Mouse (Mus musculus) spleen, postnatal 10 days (tissue): ENCODE measurements at regions not wholly inside any gene's neighbourhood (a gene's known extent, or its start where the extent isn't known, plus 50 kb on each side); places are given as distances from the start of the nearest gene placed in this dataset.
A peak's percentile ranks its signal among the peaks of the same experiment; 100 is the strongest.

Experiments
- DNase-seq, 2 experiments: peaks; one replicate each; pipeline ENCODE4 v3.0.0; 2021 to 2022; ENCODE audit warnings: low spot score in 2 of 2

- DNase-seq, result no peak
Measured at GRCm38 (mm10) chr15:36427334-36427733, 580.2 kb downstream of the Zfp706 start.

GRCm38 (mm10) chr15:36425902-36426301 lies 581.7 kb downstream of the Zfp706 start:
- no peak for DNase-seq

GRCm38 (mm10) chr15:36424047-36424446 lies 583.5 kb downstream of the Zfp706 start:
- DNase-seq, result no peak

- no peak for DNase-seq
Measured at GRCm38 (mm10) chr15:36422781-36423180, 584.8 kb downstream of the Zfp706 start.

- DNase-seq, result no peak
Measured at GRCm38 (mm10) chr15:36419943-36420480, 587.6 kb downstream of the Zfp706 start.

- no peak for DNase-seq
Measured at GRCm38 (mm10) chr15:36417426-36417825, 590.1 kb downstream of the Zfp706 start.

GRCm38 (mm10) chr15:36415552-36416249 lies 591.9 kb downstream of the Zfp706 start:
- DNase-seq, result no peak

GRCm38 (mm10) chr15:36412016-36412415 lies 595.6 kb downstream of the Zfp706 start:
- DNase-seq, result no peak

- no peak for DNase-seq
Measured at GRCm38 (mm10) chr15:36405446-36405845, 602.1 kb downstream of the Zfp706 start.

GRCm38 (mm10) chr15:36403336-36404119 lies 604.0 kb downstream of the Zfp706 start:
- no peak for DNase-seq

GRCm38 (mm10) chr15:36402051-36402450 lies 605.5 kb downstream of the Zfp706 start:
- no peak for DNase-seq

GRCm38 (mm10) chr15:36400311-36400840 lies 607.2 kb downstream of the Zfp706 start:
- DNase-seq, result no peak

GRCm38 (mm10) chr15:36399355-36400012 lies 608.1 kb downstream of the Zfp706 start:
- DNase-seq, result no peak

GRCm38 (mm10) chr15:36398099-36398982 lies 609.2 kb downstream of the Zfp706 start:
- DNase-seq, result no peak

- no peak for DNase-seq
Measured at GRCm38 (mm10) chr15:36396791-36397190, 610.8 kb downstream of the Zfp706 start.

- no peak for DNase-seq
Measured at GRCm38 (mm10) chr15:36396245-36396644, 611.3 kb downstream of the Zfp706 start.

- no peak for DNase-seq
Measured at GRCm38 (mm10) chr15:36395672-36396050, 611.9 kb downstream of the Zfp706 start.

GRCm38 (mm10) chr15:36394914-36395671 lies 612.5 kb downstream of the Zfp706 start:
- no peak for DNase-seq

- DNase-seq, result no peak
Measured at GRCm38 (mm10) chr15:36389775-36390174, 617.8 kb downstream of the Zfp706 start.

GRCm38 (mm10) chr15:36381228-36381671 lies 626.3 kb downstream of the Zfp706 start:
- DNase-seq, result peak in 1 of 2 experiments; percentile 20
